Mouse (Mus musculus) liver, adult 2 months (tissue): ENCODE data around the gene Gpr4.

Experiments
- CTCF ChIP-seq: fragments of 200-500 bp; IDR thresholded peaks from 2 replicates; pipeline ENCODE4 v1.5.1; 2011; ENCODE audit warnings: low read depth, low read length, control low read depth
- POLR2A ChIP-seq: fragments of 200-500 bp; IDR thresholded peaks from 2 replicates; pipeline ENCODE4 v1.6.1; 2011; ENCODE audit warnings: low read length, control low read depth; ENCODE audit not compliant: insufficient read depth; ENCODE audit errors: extremely low read depth

- TF ChIP-seq POLR2A (no peak), CTCF (no peak)
Observed at GRCm38 (mm10) chr7:19217944-19218343, 5.6 kb downstream of the Gpr4 start.
